Mouse (Mus musculus): ENCODE measurements around the gene Bms1. TPM values are rescaled to one million over a fixed set of nuclear protein-coding genes. Genes with fewer than 3 reads are reported as not detected.

Bms1 gene
- total RNA-seq, 1 experiment from 2014 or later, result 114 TPM

- 0 out of 2 replicates have a peak, but pooled peaks have one; percentile 8 for ATAC-seq (replicated peaks; ENCODE audit: low read depth, poor library complexity, severe bottlenecking)
These were observed 46.5 kb downstream of the Bms1 start for GRCm38 (mm10) chr6:118372794-118373193.

- no peak for ATAC-seq (replicated peaks; ENCODE audit: low read depth, poor library complexity, severe bottlenecking)
These were observed 51.8 kb downstream of the Bms1 start for GRCm38 (mm10) chr6:118367502-118367901.

- ATAC-seq (replicated peaks; ENCODE audit: low read depth, poor library complexity, severe bottlenecking), result no peak
These were observed 53.1 kb downstream of the Bms1 start for GRCm38 (mm10) chr6:118366196-118366595.

DNA sequence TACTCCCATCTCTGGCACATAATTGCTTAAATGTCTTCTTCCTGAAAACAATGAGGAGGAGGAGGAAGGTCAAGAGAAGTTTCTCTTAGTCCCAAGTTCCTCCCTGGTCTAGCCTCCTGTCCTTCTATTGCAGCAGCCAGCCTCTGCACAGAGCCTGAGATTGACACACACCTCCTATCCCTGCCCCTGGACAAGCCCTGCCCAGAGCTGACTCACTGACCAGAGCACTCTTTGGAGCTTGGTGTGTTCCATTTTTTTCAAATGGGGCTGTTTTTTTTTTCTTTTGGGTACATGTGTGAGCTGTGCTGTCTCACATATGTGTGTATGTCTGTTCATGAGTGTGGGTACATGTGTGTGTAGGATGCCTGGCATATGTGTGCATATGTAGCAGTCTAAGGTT, 53.5 kb downstream of the Bms1 start:
- ATAC-seq (replicated peaks; ENCODE audit: low read depth, poor library complexity, severe bottlenecking), result no peak

DNA sequence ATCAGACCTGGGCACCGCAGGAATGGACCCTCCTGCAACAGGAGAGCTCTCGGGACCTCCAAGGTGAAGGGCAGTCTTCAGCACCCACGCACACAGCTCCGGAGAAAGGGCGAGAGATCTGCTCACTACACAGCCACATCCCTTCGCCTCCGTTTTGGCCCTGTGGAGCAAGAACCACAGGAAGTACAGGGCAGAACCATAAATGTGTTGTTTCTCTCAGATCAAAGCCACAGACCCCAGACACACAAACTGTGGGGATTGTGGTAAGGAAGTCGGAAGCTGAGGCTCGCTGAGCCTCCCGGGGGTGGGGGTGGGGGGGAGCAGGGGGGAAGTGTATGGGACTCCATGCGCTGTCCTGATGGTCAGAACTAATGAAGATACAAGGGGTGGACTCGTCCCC, 68.9 kb downstream of the Bms1 start:
- ATAC-seq (replicated peaks; ENCODE audit: low read depth, poor library complexity, severe bottlenecking), result peak; percentile 97

DNA sequence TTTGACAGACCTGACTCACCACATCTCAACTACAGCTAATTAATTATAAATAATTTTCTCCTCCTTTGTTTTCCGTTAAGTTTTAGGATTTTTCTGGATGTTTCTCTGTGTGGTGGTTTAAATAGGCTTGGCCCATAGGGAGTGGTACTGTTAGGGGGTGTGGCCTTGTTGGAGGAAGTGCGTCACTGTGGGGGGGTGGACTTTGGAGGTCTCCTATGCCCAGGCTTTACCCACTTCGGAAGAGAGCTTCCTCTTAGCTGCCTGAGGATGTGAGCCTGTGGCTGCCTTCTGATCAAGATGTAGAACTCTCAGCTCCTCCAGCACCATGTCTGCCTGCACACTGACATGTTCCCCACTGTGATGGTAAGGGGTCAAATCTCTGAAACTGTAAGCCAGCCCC, 71.1 kb downstream of the Bms1 start:
- peak; percentile 63 for ATAC-seq (replicated peaks; ENCODE audit: low read depth, poor library complexity, severe bottlenecking)

GRCm38 (mm10) chr6:118347291-118347690, 72.0 kb downstream of the Bms1 start:
- ATAC-seq (replicated peaks; ENCODE audit: low read depth, poor library complexity, severe bottlenecking), result no peak

DNA sequence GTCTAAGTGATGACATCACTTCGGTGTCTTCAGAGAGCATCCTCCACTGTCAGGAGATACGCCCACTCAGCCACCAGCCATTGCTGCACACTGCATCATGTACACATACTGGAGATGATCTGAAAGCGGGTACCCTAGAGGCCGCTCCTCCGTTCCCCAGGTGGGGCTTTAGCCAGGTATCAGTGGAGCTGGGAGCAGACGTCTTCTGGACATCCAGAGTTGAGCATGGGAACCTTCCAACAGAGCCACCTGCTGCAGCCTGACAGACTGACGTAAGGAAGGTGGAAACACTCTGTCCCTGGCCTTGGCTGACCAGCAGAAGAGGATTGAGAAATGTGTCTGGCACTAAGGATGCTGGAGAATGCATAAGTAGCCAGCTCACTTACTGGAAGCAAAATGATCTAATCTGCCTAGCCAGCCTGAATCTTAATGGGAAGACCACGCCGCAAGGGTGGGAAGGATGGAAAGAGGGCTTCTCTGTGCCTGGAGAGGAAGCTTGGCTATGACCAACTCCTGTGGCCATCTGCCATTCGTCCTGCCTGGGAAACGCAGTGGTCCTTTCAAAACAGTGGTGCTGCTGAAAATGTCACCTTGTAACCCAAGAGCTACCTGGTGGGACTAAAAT, 77.3 kb downstream of the Bms1 start:
- no peak for ATAC-seq (replicated peaks; ENCODE audit: low read depth, poor library complexity, severe bottlenecking)

- no peak for ATAC-seq (replicated peaks; ENCODE audit: low read depth, poor library complexity, severe bottlenecking)
These were observed 81.6 kb downstream of the Bms1 start for GRCm38 (mm10) chr6:118337660-118338059.

- ATAC-seq (replicated peaks; ENCODE audit: low read depth, poor library complexity, severe bottlenecking), result peak; percentile 64
These were observed 82.5 kb downstream of the Bms1 start for GRCm38 (mm10) chr6:118336541-118337480.

- no peak for ATAC-seq (replicated peaks; ENCODE audit: low read depth, poor library complexity, severe bottlenecking)
These were observed 83.3 kb downstream of the Bms1 start for GRCm38 (mm10) chr6:118335934-118336450.

GRCm38 (mm10) chr6:118333861-118334260, 85.4 kb downstream of the Bms1 start:
- no peak for ATAC-seq (replicated peaks; ENCODE audit: low read depth, poor library complexity, severe bottlenecking)

Other genes with a start within 250 kb of the Bms1 start
- not detected in 2 replicates for gene Ret, start 221.8 kb downstream of the Bms1 start, total RNA-seq (2017)
- gene Zfp248, start 36.1 kb upstream of the Bms1 start, total RNA-seq (2017), result 5.0 and 7.6 TPM in 2 replicates
- gene Zfp9, start 59.8 kb upstream of the Bms1 start, total RNA-seq (2017), result 0.23 TPM in 1 of 2 replicates, not detected in the other
- gene Ankrd26, start 142.8 kb upstream of the Bms1 start, total RNA-seq (2017), result 19.6 and 25.4 TPM in 2 replicates